Mouse (Mus musculus): ENCODE measurements around the gene Tmem88.

Tmem88 gene

GRCm38 (mm10) chr11:69398059-69398458, at the start of gene Tmem88:
TSS of gene Tmem88 (minus strand) at chr11:69398234.
- DNase-seq, result peak in 1 of 2 experiments; percentile 37

- DNase-seq, result no peak
These were observed 49.3 kb upstream of the Tmem88 start for GRCm38 (mm10) chr11:69447299-69447698.

GRCm38 (mm10) chr11:69443328-69443727, 45.3 kb upstream of the Tmem88 start:
- no peak for DNase-seq

GRCm38 (mm10) chr11:69437291-69437690, 39.3 kb upstream of the Tmem88 start:
- DNase-seq, result no peak

GRCm38 (mm10) chr11:69433189-69433588, 35.2 kb upstream of the Tmem88 start:
- no peak for DNase-seq

GRCm38 (mm10) chr11:69432640-69432982, 34.6 kb upstream of the Tmem88 start:
- peak in 1 of 2 experiments; percentile 35 for DNase-seq

GRCm38 (mm10) chr11:69431829-69432639, 34.0 kb upstream of the Tmem88 start:
- DNase-seq, result peak; percentile 69 to 75

GRCm38 (mm10) chr11:69430631-69431030, 32.6 kb upstream of the Tmem88 start:
- no peak for DNase-seq

- no peak for DNase-seq
These were observed 31.3 kb upstream of the Tmem88 start for GRCm38 (mm10) chr11:69429313-69429712.

GRCm38 (mm10) chr11:69428751-69429150, 30.7 kb upstream of the Tmem88 start:
- DNase-seq, result peak in 1 of 2 experiments; percentile 60

- DNase-seq, result no peak
These were observed 28.2 kb upstream of the Tmem88 start for GRCm38 (mm10) chr11:69426246-69426645.

GRCm38 (mm10) chr11:69423885-69424284, 25.9 kb upstream of the Tmem88 start:
- DNase-seq, result no peak

- DNase-seq, result no peak
These were observed 24.8 kb upstream of the Tmem88 start for GRCm38 (mm10) chr11:69422842-69423241.

- no peak for DNase-seq
These were observed 23.3 kb upstream of the Tmem88 start for GRCm38 (mm10) chr11:69421131-69421977.

- no peak for DNase-seq
These were observed 22.5 kb upstream of the Tmem88 start for GRCm38 (mm10) chr11:69420554-69421000.

GRCm38 (mm10) chr11:69419813-69420553, 21.9 kb upstream of the Tmem88 start:
- DNase-seq, result peak; percentile 63 to 70

- peak; percentile 59 to 72 for DNase-seq
These were observed 21.4 kb upstream of the Tmem88 start for GRCm38 (mm10) chr11:69419443-69419812.

GRCm38 (mm10) chr11:69418481-69419442, 20.7 kb upstream of the Tmem88 start:
- DNase-seq, result peak; percentile 91 to 93

- peak; percentile 63 to 75 for DNase-seq
These were observed 19.7 kb upstream of the Tmem88 start for GRCm38 (mm10) chr11:69417449-69418384.

- no peak for DNase-seq
These were observed 19.0 kb upstream of the Tmem88 start for GRCm38 (mm10) chr11:69416921-69417448.

All from thymus, postnatal 36 days (tissue).